Mouse (Mus musculus): Measurements from ENCODE around the gene Msln.

Msln gene

DNA sequence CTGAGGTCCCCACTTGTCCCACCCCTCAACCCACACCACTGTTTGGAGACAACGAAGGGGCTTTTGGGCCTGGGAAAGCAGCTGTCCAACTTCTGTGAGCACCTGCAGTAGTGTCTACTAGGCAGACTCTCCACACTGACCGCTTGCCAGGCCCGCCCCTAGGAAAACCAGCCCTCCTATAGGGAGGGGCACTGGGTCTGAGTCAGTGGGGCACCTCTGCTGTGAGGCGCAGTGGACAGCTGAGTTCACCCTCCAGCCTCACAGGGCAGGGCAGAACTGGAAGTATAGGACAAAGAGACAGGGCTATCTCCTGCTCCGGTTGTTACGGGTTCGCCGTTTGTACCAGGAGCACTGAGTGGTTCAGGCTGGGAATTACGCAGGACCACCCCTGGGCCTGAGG is at the start of gene Msln:
Msln (minus strand) TSS at position 138 of the 400 bp plus-strand sequence.
- DNase-seq (ENCODE audit: low spot score), result no peak

DNA sequence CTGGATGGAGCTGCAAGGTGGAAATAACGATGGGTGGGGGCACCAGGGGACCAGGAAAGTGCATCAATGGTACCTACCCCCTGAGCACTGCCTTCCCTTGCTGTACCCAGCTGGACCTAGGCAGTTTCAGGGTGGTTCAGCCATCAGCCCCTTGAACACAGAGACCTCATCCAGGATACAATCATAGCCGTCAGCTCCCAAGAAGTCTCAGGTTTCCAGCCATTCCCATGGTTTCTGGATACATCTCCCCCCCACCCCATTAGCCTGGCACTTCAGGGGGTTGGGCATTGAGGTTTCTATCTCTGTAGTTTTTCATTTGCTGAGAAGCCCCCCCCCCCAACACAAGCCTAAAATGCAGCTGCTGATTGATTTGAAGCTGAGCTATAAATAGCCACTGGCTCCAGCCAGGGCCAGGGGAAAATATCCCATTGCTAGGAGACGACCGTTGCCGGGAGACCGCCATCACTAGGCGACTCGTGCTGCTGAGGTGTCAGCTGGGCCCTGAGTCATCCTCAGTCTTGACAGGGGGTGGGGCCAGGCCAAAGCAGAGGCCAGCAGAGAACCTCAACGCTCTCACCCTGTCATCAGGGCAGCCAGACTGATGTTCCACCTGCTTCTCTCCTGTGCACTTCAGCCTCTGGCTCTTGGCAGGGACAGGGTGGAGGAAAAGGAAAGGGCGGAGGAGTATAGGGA is 48.8 kb upstream of the Msln start:
- DNase-seq (ENCODE audit: low spot score), result no peak

GRCm38 (mm10) chr17:25801029-25801428 is 46.9 kb upstream of the Msln start:
- peak; percentile 52 for DNase-seq (ENCODE audit: low spot score)

DNA sequence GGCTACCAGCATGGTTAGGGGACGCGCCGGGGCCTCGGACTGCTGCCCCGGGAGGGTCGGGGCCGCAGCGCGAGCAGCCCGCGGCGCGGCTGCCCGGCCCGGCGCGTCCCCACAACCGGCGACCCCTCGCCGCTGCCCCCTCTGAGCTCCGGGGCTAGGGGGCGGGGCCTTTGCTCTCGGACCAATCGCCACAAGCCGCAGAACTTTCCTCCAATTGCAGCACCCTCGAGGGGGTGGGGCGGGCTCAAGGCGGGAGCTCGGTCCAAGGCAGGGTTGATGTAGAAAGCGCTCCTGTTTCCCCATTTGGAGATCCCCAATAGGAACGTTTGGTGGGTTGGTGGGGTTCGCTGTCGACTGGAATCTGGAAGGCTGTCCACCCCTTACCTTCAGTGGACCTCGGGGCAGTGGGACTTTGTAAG is 42.8 kb upstream of the Msln start, which contains the start of gene Metrn:
Metrn (minus strand) TSS at position 186 of the 419 bp plus-strand sequence.
- peak; percentile 87 for DNase-seq (ENCODE audit: low spot score)

DNA sequence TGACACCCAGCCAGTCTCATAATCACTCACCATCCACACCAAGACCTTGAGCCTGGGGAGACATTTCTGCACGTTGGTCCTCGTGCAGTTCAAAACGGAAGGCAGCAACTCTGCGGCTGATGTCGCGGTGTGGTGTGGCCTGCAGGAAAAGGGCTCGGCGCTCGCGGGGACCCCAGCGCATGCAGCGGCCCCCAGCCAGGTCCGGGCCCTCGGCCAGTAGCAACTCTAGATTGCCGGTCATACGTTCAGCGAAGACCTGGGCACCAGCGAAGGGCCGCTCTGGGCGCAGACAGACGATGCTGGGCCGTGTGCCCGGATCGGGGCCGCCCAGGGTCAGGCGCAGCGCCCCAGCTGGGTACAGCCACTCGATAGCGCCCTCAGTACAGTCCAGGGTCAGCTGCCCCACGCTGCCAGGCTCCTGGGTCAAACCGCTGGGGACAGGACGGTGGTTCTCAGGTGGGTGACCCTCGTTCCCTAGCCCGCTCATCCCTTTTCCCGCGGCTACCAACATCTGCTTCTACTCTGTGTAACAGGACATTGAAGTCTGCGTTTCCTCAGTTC is 42.1 kb upstream of the Msln start:
- no peak for DNase-seq (ENCODE audit: low spot score)

GRCm38 (mm10) chr17:25795609-25796092 is 41.5 kb upstream of the Msln start, which contains the start of gene AC134908.4:
Gene AC134908.4 (minus strand): TSS chr17:25795659.
- DNase-seq (ENCODE audit: low spot score), result peak; percentile 69

DNA sequence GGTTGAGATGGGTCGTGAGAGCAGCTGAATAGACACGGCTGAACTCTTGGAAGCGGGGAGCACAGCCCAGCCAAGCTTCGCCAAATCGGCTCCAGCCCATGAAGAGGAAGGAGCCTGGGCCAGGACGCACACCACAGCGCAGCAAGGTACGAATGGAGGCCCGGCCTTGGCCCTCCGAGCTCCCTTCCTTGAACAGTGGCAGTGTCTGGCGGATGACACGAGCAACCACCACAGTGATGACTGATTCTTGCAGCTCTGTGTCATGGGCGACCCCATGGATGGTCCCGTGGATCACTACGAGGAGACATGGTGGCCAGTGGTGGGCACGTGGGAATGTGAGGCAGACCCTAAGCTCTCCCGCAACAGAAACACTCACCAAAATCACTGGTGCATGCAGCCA is 40.8 kb upstream of the Msln start:
- no peak for DNase-seq (ENCODE audit: low spot score)

GRCm38 (mm10) chr17:25794197-25794596 is 40.0 kb upstream of the Msln start:
- DNase-seq (ENCODE audit: low spot score), result no peak

- peak; percentile 71 for DNase-seq (ENCODE audit: low spot score)
Observed at GRCm38 (mm10) chr17:25792615-25793014, 38.4 kb upstream of the Msln start, which contains the start of gene Fam173a. Gene Fam173a (minus strand): TSS chr17:25792901.

DNA sequence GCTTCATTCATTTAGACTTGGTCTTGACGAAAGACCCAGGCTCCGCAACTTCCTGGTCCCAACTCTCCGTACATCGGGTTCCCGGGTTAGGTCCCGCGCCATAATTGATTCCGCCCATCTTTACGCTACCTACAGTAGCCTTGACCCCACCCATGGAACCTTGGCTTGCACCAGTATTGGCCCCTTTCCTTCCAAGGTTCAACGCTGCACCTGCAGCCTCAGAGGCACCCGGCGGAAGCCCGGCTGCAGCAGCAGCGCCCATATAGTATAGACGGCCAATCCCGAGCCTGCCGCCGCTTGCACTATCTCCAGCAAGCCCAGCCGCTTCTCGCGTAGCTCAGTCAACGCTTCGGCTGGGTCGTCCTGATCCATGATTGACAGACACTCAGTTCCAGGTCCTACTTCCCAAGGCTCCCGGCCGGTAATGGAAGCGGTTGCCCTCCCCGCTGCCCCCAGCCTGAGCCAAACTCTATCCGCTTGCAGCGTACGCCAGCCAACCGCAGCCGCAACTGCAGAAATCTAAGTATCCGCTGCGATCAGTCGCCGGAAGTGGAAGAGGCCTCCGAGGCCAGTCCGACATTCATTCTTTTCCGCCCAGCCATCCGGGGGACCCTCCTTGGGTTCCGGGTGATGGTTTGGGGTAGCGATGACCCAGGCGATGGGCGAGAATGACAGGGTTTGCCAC is 37.8 kb upstream of the Msln start:
- peak; percentile 85 for DNase-seq (ENCODE audit: low spot score)

DNA sequence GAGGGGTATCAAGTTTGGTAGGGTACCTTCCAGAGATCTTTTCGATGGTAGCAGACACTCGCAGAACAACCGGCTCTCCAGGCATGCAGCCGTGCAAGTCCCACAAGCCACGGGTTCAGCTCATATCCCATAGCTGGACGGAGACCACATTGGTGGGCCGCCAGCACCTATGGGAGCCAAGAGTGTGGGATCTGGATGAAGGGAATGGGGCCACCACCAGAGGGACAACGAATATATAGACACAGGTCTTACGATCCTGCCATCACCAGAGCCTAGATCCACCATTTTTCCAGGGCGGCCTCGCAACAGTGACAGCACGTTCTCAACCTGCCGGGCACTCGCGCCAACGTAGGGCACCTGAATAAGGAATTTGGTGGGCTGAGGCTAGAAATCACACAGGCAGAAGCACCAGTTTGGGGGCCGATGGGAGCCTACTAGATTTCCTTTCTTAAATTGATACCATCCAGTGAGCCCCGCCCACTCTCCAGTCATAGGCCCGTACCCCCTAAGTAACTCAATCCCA is 37.2 kb upstream of the Msln start:
- peak; percentile 24 for DNase-seq (ENCODE audit: low spot score)

DNA sequence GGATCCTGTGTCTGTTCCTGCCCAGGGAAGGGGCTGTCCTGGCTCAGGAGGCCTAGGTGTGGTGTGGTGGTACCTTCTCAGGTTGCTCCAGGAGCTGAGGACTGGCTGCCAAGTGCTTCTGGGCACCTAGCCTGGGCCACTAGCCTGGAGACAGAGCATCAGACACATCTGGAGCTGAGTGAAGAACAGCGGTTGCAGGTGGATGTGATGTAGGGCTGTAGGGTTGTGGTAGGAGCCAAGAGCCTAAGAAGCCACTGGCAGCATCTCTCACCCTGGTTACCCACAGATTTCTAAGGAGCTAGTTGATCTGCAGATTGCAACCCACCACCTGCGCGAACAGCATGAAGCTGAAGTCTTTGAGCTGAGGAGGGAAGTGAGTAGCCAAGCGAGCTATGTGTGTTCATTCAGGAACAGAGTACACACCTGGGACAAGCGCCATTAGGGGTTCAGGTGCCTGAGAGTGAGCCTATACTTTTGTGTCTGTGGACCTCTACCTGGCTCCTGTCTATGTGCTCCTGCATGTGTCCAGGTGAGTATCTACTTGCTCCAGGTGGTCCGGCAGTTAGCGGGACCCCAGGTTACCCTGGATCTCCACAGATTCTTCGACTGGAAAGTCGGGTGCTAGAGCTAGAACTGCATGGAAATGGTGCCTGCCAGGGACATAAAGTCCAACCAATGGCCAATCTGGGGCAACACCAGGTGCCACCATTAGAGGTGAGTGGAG is 32.8 kb upstream of the Msln start:
- DNase-seq (ENCODE audit: low spot score), result no peak

- no peak for DNase-seq (ENCODE audit: low spot score)
Observed at GRCm38 (mm10) chr17:25786280-25786679, 32.1 kb upstream of the Msln start, which contains the start of gene Ccdc78. Gene Ccdc78 (plus strand): TSS chr17:25786580.

- peak; percentile 95 for DNase-seq (ENCODE audit: low spot score)
Observed at GRCm38 (mm10) chr17:25785281-25785745, 31.1 kb upstream of the Msln start, which contains the start of gene Haghl. Gene Haghl (minus strand): TSS chr17:25785673.

GRCm38 (mm10) chr17:25783861-25784574 is 29.8 kb upstream of the Msln start:
- DNase-seq (ENCODE audit: low spot score), result no peak

GRCm38 (mm10) chr17:25783086-25783485 is 28.9 kb upstream of the Msln start:
- no peak for DNase-seq (ENCODE audit: low spot score)

DNA sequence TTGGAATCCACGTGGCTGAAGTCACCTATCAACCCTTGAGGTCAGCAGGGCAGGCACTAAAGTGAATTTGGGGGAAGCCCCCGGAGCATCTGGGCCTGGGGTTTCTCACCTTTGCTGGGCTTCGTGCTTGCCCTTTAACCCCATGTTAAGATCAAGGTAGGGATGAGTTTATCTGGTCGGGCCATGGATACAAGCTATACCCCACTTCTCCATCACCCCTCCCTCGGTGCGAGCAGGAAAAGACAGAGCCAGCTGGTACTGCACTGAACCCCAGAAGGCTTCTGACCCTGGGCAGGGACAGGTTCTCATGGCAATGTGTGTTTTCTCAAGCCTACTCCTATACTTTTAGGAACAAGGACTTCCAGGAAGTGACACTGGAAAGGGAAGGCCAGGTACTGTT is 27.2 kb upstream of the Msln start:
- no peak for DNase-seq (ENCODE audit: low spot score)

DNA sequence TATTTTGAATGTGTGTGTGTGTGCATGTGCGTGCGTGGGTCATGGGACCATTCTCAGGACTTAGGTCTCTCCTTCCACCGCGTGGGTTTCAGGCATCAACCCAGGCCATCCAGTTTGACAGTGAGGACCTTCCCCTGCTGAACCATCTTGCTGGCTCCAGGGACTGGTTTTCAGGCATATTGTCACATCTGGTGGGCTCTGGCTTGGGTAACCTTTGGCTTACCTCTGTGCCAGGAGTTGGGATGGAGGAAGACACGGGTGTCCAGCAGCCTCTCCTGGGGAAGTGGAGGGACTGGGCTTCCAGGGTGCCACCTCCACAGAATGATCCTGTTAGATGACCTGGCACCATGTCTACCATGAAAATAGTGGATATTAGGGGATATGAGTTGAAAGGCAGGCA is 23.8 kb upstream of the Msln start:
- no peak for DNase-seq (ENCODE audit: low spot score)

DNA sequence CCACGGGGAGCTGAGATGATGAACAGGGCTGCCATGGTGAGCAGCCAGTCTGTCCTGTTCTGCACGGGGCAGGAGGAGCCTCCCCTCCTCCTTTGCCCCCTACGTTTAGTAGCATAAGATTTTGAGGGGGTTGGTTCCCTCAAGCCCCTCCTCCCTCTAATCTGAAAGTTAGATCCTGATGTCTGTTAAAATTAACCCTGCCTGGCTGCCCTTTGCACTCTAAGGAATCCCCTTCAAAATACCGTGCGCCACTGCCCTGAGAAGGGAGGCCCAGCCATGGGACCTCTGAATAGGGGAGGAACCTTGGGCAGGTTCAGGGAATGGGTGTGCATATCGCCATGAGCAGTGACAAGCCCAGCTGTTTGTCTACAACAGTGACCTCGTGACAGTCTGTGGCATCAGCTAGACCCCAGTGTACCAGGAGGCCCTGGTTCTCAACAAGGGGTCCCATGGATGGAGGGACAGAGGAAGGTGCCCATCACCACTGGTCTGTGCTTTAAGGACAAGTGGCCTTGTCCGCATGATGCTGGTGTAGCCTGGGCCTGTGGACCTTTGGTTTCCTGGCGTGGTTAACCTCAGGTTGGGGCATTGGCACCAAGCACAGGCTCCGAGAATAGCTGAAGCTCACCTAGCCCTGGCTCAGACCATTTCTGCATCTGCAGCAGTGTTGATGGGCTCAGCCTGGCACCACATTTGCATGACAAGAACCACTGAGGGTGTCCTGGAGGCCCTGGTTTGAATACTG is 21.3 kb upstream of the Msln start:
- peak; percentile 47 for DNase-seq (ENCODE audit: low spot score)

GRCm38 (mm10) chr17:25773549-25774120 is 19.5 kb upstream of the Msln start, which contains the start of gene Narfl:
Gene Narfl (plus strand): TSS chr17:25773776.
- peak; percentile 93 for DNase-seq (ENCODE audit: low spot score)

All from yolk sac, embryonic 10.5 days (tissue).